Mouse (Mus musculus) hindbrain, postnatal 0 days (tissue): Measurements from ENCODE around the gene Adprhl1. TPM values are rescaled to one million over a fixed set of nuclear protein-coding genes. Genes with fewer than 3 reads are reported as not detected.

Source experiments
- ATAC-seq: fragments of 200-750 bp; cut with Nextera tagmentation; 2 replicates; pipeline ENCODE4 v1.8.0; 2017; ENCODE audit warnings: mild to moderate bottlenecking, moderate TSS enrichment, moderate library complexity
- DNase-seq: peaks from one replicate; pipeline ENCODE4 v3.0.0-alpha.2; 2015; ENCODE audit warnings: low spot score
- H3K27ac ChIP-seq: fragments of 300-500 bp; sonication (generic); 2 replicates; pipeline ENCODE4 v1.5.1; 2014; ENCODE audit warnings: mild to moderate bottlenecking
- H3K27me3 ChIP-seq: fragments of 300-500 bp; sonication (generic); 2 replicates; pipeline ENCODE4 v1.6.1; 2014; ENCODE audit warnings: low read length, mixed read lengths; ENCODE audit not compliant: insufficient read depth
- H3K36me3 ChIP-seq: fragments of 300-500 bp; sonication (generic); 2 replicates; pipeline ENCODE4 v1.6.1; 2014; ENCODE audit warnings: low read length, mixed read lengths; ENCODE audit not compliant: insufficient read depth
- H3K4me1 ChIP-seq: fragments of 300-500 bp; sonication (generic); 2 replicates; pipeline ENCODE4 v1.6.1; 2014; ENCODE audit warnings: antibody characterized with exemption, low read length, mixed read lengths; ENCODE audit not compliant: insufficient read depth
- H3K4me2 ChIP-seq: fragments of 300-500 bp; sonication (generic); 2 replicates; pipeline ENCODE4 v1.6.1; 2014; ENCODE audit warnings: low read depth, mild to moderate bottlenecking, low read length, moderate library complexity, mixed read lengths
- H3K4me3 ChIP-seq: fragments of 300-500 bp; sonication (generic); 2 replicates; pipeline ENCODE4 v1.5.1; 2014; ENCODE audit warnings: low read length
- H3K9ac ChIP-seq: fragments of 300-500 bp; sonication (generic); replicated peaks from 2 replicates; pipeline ENCODE4 v1.6.1; 2014; ENCODE audit warnings: mild to moderate bottlenecking, low read length, moderate library complexity, mixed read lengths
- H3K9me3 ChIP-seq: fragments of 300-500 bp; sonication (generic); 2 replicates; pipeline ENCODE4 v1.6.1; 2016; ENCODE audit warnings: low read length, mixed read lengths
- CTCF ChIP-seq: IDR thresholded peaks from 2 replicates; pipeline ENCODE4 v1.5.1; 2016; ENCODE audit warnings: antibody characterized with exemption, control low read depth, low read depth
- WGBS: fragments of 180-500 bp; shearing (Covaris S2); extraction: QIAGEN DNeasy Blood & Tissue Kit; methylation state at CpG from one replicate; pipeline ENCODE4 v1.1.7; 2014; 5-methylcytosine and 5-hydroxymethylcytosine counted together
- polyA plus RNA-seq: library from polyadenylated mRNA; unstranded; fragments of >200 nt; fragmentation: Nextera tagmentation; extraction: Ambion mirVana; gene quantifications from 2 replicates; pipeline ENCODE4 v1.2.1, GENCODE M21; 2015
- total RNA-seq: library from RNA; depleted of rRNA; stranded (reverse); fragments of >200 nt; gene quantifications from 2 replicates; pipeline ENCODE4 v1.2.3, GENCODE M21; 2014

The Adprhl1 gene
- total and polyA plus RNA-seq, 2 experiments from 2014 or later, result 0.14 TPM; not detected in 1

GRCm38 (mm10) chr8:13218441-13218840, 35.5 kb downstream of the Adprhl1 start:
- TF ChIP-seq CTCF, result no peak
- no peak overlapping the region for H3K4me3 ChIP-seq
- no peak overlapping the region for H3K4me2 ChIP-seq
- WGBS, result 86% methylated on average over 4 of the region's 4 CpGs
- no peak overlapping the region for H3K9ac ChIP-seq
- no peaks in the 10 kb centered on the region for H3K9me3 ChIP-seq
- DNase-seq (no peak), ATAC-seq (no peak)
- H3K4me1 ChIP-seq, result no peaks in the 10 kb centered on the region
- no peaks in the 10 kb centered on the region for H3K36me3 ChIP-seq
- H3K27ac ChIP-seq, result no peak overlapping the region
- H3K27me3 ChIP-seq, result no peaks in the 10 kb centered on the region

- Histone ChIP-seq H3K9ac (no peak overlapping the region), H3K4me2 (no peak overlapping the region), H3K4me1 (no peaks in the 10 kb centered on the region), H3K36me3 (no peaks in the 10 kb centered on the region), H3K9me3 (no peaks in the 10 kb centered on the region), H3K27ac (no peak overlapping the region), H3K4me3 (no peak overlapping the region), H3K27me3 (no peaks in the 10 kb centered on the region)
- DNase-seq (no peak), ATAC-seq (no peak)
- no peak for TF ChIP-seq CTCF
Measured at GRCm38 (mm10) chr8:13217986-13218385, 36.0 kb downstream of the Adprhl1 start.

- Histone ChIP-seq H3K27me3 (no peaks in the 10 kb centered on the region), H3K9ac (no peak overlapping the region), H3K4me2 (no peak overlapping the region), H3K9me3 (no peaks in the 10 kb centered on the region), H3K27ac (no peak overlapping the region), H3K4me1 (no peaks in the 10 kb centered on the region), H3K36me3 (no peaks in the 10 kb centered on the region), H3K4me3 (no peak overlapping the region)
- no peak for TF ChIP-seq CTCF
- ATAC-seq, result no peak
- WGBS, result 71% methylated on average over 5 of the region's 5 CpGs
- DNase-seq, result no peak
Measured at GRCm38 (mm10) chr8:13217093-13217492, 36.9 kb downstream of the Adprhl1 start.

GRCm38 (mm10) chr8:13216386-13216785, 37.6 kb downstream of the Adprhl1 start:
- H3K36me3 ChIP-seq, result no peaks in the 10 kb centered on the region
- H3K4me2 ChIP-seq, result no peak overlapping the region
- no peaks in the 10 kb centered on the region for H3K4me1 ChIP-seq
- H3K27ac ChIP-seq, result no peak overlapping the region
- DNase-seq (no peak), ATAC-seq (no peak)
- no peak overlapping the region for H3K9ac ChIP-seq
- no peaks in the 10 kb centered on the region for H3K27me3 ChIP-seq
- no peak overlapping the region for H3K4me3 ChIP-seq
- H3K9me3 ChIP-seq, result no peaks in the 10 kb centered on the region
- 78% methylated on average over 8 of the region's 8 CpGs for WGBS
- no peak for TF ChIP-seq CTCF

- peak overlapping the region; percentile 9; the same call in 1 of the 2 replicates for H3K27ac ChIP-seq
Measured at GRCm38 (mm10) chr8:13213479-13214268, 40.3 kb downstream of the Adprhl1 start.

GRCm38 (mm10) chr8:13209770-13210169, 44.2 kb downstream of the Adprhl1 start:
- Histone ChIP-seq H3K9me3 (no peaks in the 10 kb centered on the region), H3K9ac (no peak overlapping the region), H3K27ac (no peak overlapping the region), H3K36me3 (no peaks in the 10 kb centered on the region), H3K4me3 (no peak overlapping the region), H3K4me1 (no peaks in the 10 kb centered on the region), H3K27me3 (no peaks in the 10 kb centered on the region), H3K4me2 (no peak overlapping the region)
- ATAC-seq (no peak), DNase-seq (no peak)
- WGBS, result 48% methylated on average over 1 of the region's 1 CpGs
- no peak for TF ChIP-seq CTCF

More at GRCm38 (mm10) chr8:13213479-13214268, 40.3 kb downstream of the Adprhl1 start:
- peak; percentile 91 for ATAC-seq
- peak overlapping the region; percentile 29; the same call in 1 of the 2 replicates for H3K4me2 ChIP-seq
- H3K27me3 ChIP-seq, result no peaks in the 10 kb centered on the region
- 25% methylated on average over 10 of the region's 10 CpGs for WGBS
- no peaks in the 10 kb centered on the region for H3K36me3 ChIP-seq
- TF ChIP-seq CTCF, result peak; percentile 91
- H3K4me1 ChIP-seq, result no peaks in the 10 kb centered on the region
- peak; percentile 91 for DNase-seq
- no peaks in the 10 kb centered on the region for H3K9me3 ChIP-seq
- H3K4me3 ChIP-seq, result no peak overlapping the region
- H3K9ac ChIP-seq, result no peak overlapping the region

GRCm38 (mm10) chr8:13208627-13209355, 45.2 kb downstream of the Adprhl1 start:
- peak; percentile 38 for TF ChIP-seq CTCF
- Histone ChIP-seq H3K4me3 (no peak overlapping the region), H3K9ac (no peak overlapping the region), H3K4me2 (no peak overlapping the region), H3K36me3 (no peaks in the 10 kb centered on the region), H3K9me3 (no peaks in the 10 kb centered on the region), H3K27ac (no peak overlapping the region), H3K4me1 (no peaks in the 10 kb centered on the region), H3K27me3 (no peaks in the 10 kb centered on the region)
- ATAC-seq (peak; percentile 30; the same call in 1 of the 2 replicates), DNase-seq (no peak)
- WGBS, result 42% methylated on average over 6 of the region's 6 CpGs
